Mouse (Mus musculus) bone marrow, adult 2 months (tissue): ENCODE results near the gene Fyn.

ENCODE experiments used
- CTCF ChIP-seq: fragments of 200-500 bp; IDR thresholded peaks from 2 replicates; pipeline ENCODE4 v1.5.1; 2011; ENCODE audit warnings: low read length, control low read depth; ENCODE audit not compliant: control insufficient read depth, insufficient read depth
- POLR2A ChIP-seq: fragments of 200-500 bp; IDR thresholded peaks from 2 replicates; pipeline ENCODE4 v1.6.1; 2011; ENCODE audit warnings: low read depth, mild to moderate bottlenecking, control low read depth, low read length, borderline replicate concordance; ENCODE audit not compliant: control insufficient read depth

- TF ChIP-seq CTCF (no peak), POLR2A (no peak)
Observed at GRCm38 (mm10) chr10:39490349-39491121, 121.9 kb downstream of the Fyn start.
